Mouse (Mus musculus): ENCODE results near the gene Spx.

The Spx gene

DNA sequence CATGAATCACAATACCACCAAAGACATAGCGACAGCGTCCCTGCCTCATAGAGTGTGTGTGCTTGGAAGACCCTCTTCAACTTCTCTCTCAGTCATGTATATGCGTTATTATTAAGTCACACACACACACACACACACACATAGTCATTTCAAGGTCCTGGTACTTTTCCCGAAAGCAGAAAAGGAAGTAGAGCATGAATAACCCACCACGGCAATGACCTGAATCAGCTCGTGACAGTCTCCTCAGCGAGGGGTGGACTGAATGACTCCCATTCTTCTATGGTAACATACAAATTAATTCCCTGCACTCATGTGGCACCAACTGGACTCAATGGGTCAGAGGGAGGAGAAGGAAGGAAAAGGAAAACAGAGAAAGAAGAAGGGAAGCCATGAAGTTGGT lies 11.7 kb downstream of the Spx start:
- in situ Hi-C loops (cut with MboI, MseI), result no loop called here

DNA sequence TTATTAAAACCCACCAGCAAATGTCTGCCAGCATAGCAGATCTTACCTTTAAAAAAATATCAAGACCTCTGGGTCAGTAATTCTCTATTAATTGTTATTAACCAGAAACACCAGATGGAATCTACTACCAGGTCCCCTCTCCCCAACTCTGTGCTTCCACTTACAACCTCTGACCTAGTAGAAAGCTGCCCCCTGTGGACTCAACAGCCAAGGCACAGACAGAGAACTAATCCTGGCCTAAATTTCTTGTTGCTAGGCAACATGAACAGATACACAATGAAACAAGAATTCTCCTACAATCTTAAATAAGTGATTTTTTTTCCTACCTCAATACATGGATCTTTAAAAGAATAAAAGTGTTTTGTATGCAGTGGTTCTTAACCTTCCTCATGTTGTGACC lies 15.8 kb downstream of the Spx start:
- in situ Hi-C loops (cut with MboI, MseI), result no loop called here

DNA sequence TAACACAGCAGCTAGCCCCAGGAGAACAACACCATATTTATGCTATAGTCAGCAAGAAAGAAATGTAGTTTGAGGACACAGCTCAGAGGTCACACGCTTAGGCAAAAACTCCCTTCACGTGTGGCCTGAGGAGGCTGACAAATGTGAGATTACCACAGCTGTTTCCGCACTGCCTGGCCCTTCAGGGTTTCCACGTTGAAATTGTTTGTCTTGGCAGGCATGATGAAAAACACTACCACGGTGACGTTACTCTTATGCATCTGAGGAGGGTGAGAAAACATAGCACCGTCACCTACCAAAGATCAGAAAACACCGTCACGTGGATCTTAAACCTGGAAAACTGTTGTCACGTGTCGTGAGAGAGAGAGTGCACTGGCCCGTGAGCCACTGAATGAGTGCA lies 38.1 kb downstream of the Spx start:
- in situ Hi-C loops (cut with MboI, MseI), result no loop called here

DNA sequence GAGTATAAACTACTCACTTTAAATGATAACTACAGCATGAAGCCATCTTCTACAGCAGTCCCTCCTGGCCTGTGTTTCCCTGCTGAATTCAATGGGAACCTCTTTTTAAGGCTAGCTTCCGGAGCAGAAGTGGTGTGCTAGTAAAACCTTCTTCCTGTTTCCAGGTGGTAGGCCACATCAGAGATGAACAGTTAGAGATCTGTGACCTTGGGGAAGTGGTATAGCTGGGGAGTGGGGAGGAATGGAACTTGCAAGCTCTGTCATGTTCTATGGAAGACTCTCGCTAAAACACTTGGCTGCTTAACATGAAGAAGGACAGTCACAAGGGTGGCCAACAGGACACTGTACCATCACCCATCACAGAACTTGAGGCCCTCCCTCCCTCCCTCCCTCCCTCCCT lies 40.1 kb downstream of the Spx start:
- in situ Hi-C loops (cut with MboI, MseI), result no loop called here

DNA sequence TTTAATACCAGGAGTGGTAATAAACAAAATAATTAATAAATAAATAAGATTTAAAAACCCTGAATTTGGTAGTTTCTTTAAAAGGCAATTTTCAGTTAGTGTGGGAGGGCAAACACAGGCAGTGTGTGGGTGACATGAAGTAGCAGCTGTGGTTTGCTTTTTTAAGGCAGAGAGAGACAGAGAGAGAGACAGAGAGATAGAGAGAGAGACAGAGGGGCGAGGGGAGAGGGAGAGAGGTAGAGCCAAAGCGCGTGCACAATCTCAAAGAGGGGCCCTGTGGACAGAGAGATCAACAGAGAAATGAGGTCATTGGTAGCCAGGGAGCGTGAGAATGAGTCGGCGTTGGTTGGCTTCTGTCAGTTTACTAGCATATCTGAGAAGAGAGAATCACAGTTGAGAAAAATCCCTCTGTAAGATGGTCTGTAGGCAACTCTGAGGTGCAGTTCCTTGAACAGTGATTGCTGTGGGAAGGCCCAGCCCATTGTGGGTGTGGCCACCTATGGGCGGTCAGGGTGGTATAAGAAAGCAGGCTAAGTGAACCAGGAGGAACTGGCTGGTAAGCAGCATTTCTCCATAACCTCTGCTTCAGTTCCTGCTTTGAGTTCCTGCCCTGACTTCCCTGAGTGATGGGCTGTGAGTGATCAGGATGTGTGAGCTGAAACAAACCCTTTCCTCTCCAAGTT lies 42.2 kb downstream of the Spx start:
- in situ Hi-C loops (cut with MboI, MseI), result no loop called here

DNA sequence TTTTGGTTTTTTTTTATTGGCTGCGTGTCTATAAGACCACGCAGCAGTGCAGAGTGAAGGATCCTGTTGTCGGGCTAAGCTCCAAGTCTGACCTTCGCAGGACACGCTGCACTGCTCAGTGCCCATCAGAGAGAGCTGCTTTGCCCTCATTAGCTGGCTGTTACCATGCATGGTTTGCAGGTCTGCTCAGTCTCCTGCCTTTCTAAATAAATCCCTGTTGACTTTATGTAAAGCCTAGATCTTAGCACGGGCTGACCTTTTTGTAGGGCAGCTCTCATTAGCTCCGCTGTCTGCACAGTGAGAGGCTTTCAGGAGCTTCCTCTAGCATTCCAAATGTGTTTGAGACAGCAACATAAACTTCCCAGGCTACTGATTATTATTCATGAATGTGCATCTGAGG lies 44.8 kb downstream of the Spx start:
- in situ Hi-C loops (cut with MboI, MseI), result no loop called here

DNA sequence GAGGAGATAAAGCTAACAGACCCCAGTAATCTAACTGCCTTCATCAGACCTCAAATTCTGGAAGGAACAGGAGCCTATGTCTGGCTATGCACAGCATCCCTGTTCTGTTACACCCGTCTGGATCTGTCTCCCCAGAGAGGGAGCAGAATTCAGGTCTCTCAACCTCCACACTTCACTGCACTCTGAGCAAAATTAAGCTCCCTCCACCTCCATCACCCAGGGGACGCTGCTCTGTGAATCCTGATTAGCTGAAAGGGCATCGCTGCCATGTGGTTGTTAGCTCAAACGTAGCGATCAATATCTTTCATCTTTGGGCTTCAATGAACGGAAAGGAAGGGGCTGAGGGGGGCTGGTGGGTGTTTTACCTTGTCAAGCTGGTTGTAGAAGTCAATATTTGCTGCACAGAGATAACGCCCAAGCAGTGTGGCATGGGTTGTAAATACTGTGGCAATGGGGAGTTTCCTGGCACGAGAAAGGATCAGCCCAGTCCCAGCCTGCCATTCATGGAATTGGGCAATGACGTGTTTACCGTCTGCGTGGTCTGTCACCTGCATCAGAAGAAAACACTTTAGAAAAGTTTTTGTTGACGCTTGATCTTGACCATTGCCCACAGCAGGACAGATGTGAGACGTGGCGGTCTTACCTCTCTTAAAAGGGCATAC lies 45.9 kb downstream of the Spx start:
- in situ Hi-C loops (cut with MboI, MseI), result no loop called here

DNA sequence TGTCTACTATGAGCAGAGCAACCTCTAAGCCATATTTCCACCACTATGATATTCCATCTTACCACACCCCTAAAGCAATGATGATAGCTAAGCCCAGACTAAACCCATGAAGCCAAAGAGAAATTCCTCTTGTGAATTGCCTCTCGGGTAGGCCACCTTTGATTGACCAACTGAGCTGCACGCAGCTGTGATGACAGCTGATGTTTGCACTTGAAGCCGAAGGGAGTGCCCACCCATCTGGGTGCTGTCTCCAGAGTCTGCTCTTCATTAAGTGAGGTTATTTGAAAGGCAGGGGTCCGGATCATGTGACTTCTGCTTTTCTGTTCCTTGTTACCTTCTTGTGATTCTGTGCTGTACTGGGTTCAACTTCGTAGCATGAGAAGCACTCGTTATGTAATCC lies 49.0 kb downstream of the Spx start:
- in situ Hi-C loops (cut with MboI, MseI), result no loop called here
